Mouse (Mus musculus): ENCODE measurements around the gene Vps37b. TPM values are rescaled to one million over a fixed set of nuclear protein-coding genes. Genes with fewer than 3 reads are reported as not detected.

Vps37b gene
- polyA plus RNA-seq, 1 experiment, result 22.6 TPM

DNA sequence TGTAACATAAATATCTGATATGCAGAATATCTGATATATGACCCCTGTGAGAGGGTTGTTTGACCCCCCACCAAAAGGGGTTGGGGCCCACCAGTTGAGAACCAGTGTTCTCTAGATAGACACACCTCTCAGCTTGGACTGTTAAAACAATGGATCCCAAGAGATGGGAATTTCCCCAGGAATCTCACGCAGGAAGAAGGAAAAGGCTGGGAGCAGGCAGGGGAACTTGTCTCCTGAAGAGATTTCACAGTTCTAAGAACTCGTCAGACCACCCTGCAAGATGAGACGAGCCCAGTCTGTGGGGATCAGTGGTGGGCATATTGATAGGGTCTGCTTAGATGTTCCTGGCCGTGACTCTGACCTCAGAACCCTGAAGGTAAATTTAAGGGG is 52.1 kb downstream of the Vps37b start:
- Histone ChIP-seq H3K27me3 (replicated peaks; ENCODE audit: control insufficient read depth, insufficient read depth, low read length) (no peaks in the 10 kb centered on the region), H3K4me1 (ENCODE audit: control insufficient read depth, insufficient read depth, low read length) (peaks cover 30% of the 10 kb centered on the region), H3K36me3 (ENCODE audit: control insufficient read depth, insufficient read depth, low read length) (no peaks in the 10 kb centered on the region), H3K27ac (ENCODE audit: insufficient read depth, low read depth, low read length) (peak overlapping the region; percentile 26), H3K4me3 (ENCODE audit: insufficient read depth, low read depth, low read length) (no peak overlapping the region)
- 75% methylated on average over 4 of the region's 4 CpGs for WGBS
- TF ChIP-seq CTCF (conservative IDR thresholded peaks at IDR 0.05; ENCODE audit: insufficient read depth, insufficient read length, low read depth, low read length) (no peak), POLR2A (IDR thresholded peaks at IDR 0.05; ENCODE audit: low read depth, low read length) (no peak)
- no peak for DNase-seq

DNA sequence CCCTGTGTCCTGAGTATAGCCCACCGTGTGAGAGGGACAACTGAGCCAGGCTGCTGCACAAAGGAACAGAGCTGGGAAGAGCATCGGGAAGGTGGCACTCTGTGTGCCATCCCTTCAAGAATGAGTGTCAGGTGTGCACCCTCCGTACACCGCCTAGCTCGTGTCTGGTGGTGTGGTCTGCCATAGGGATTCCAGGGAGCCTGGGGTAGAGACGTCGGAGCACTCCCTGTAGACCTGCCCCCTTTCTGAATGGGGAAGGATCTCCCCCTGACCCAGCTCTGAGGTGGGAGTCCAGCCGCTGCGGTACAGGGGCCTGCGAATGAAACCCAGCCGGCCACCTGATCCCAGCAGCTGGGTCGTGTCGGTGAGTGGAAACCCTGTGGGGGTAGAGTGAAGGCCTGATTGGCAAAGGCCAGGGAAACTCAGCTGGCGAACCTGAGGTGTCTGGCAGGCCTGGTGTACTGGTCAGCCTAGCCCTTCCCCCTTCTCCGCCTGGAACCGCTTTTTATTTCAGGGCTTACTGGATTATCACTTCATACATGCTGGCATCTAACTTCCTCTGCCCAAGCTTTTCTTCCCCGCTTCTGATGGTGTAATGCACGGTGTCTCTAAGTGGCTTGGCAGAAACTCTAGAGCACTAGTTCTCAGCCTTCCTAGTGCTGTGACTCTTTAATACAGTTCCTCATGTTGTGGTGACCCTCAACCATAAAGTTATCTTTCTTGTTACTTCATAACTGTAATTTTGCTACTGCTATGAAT is 52.7 kb downstream of the Vps37b start:
- 69% methylated on average over 18 of the region's 18 CpGs for WGBS
- 0 out of 2 replicates have a peak overlapping the region, but pooled peaks have one; percentile 16 for H3K27ac ChIP-seq (ENCODE audit: insufficient read depth, low read depth, low read length)

DNA sequence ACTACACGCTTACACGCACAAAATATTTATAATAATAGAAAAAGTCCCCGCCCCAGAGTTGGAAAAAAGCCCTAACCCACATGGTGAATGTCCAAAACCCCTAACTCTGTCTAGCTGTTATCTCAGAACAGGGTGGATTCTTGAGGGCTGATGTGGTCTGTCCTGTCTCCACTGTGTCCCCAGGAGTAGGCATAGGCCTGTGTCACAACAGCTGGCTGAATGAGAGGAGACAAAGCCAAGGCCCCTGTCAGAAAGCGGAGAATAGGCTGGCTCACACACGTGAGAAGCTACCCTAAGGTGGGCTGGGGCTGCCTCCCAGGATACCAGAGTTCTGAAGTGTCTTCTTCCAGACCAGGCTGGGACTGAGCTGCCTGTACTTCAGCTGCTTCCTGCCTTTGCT is 53.9 kb downstream of the Vps37b start:
- TF ChIP-seq POLR2A (IDR thresholded peaks at IDR 0.05; ENCODE audit: low read depth, low read length) (no peak), CTCF (conservative IDR thresholded peaks at IDR 0.05; ENCODE audit: insufficient read depth, insufficient read length, low read depth, low read length) (no peak)
- 77% methylated on average over 5 of the region's 5 CpGs for WGBS
- Histone ChIP-seq H3K4me3 (ENCODE audit: insufficient read depth, low read depth, low read length) (no peak overlapping the region), H3K36me3 (ENCODE audit: control insufficient read depth, insufficient read depth, low read length) (no peaks in the 10 kb centered on the region), H3K4me1 (ENCODE audit: control insufficient read depth, insufficient read depth, low read length) (peaks cover 35% of the 10 kb centered on the region), H3K27ac (ENCODE audit: insufficient read depth, low read depth, low read length) (no peak overlapping the region), H3K27me3 (replicated peaks; ENCODE audit: control insufficient read depth, insufficient read depth, low read length) (no peaks in the 10 kb centered on the region)
- no peak for DNase-seq

More for the DNA sequence above, 52.7 kb downstream of the Vps37b start:
- H3K4me1 ChIP-seq (ENCODE audit: control insufficient read depth, insufficient read depth, low read length), result peaks cover 35% of the 10 kb centered on the region
- H3K4me3 ChIP-seq (ENCODE audit: insufficient read depth, low read depth, low read length), result no peak overlapping the region
- peak; percentile 31 for DNase-seq
- H3K27me3 ChIP-seq (replicated peaks; ENCODE audit: control insufficient read depth, insufficient read depth, low read length), result no peaks in the 10 kb centered on the region
- H3K36me3 ChIP-seq (ENCODE audit: control insufficient read depth, insufficient read depth, low read length), result no peaks in the 10 kb centered on the region
- TF ChIP-seq POLR2A (IDR thresholded peaks at IDR 0.05; ENCODE audit: low read depth, low read length) (no peak), CTCF (conservative IDR thresholded peaks at IDR 0.05; ENCODE audit: insufficient read depth, insufficient read length, low read depth, low read length) (no peak)

GRCm38 (mm10) chr5:123977231-123977630 is 54.8 kb downstream of the Vps37b start:
- peak; percentile 61 for DNase-seq
- peaks cover 35% of the 10 kb centered on the region for H3K4me1 ChIP-seq (ENCODE audit: control insufficient read depth, insufficient read depth, low read length)
- no peaks in the 10 kb centered on the region for H3K27me3 ChIP-seq (replicated peaks; ENCODE audit: control insufficient read depth, insufficient read depth, low read length)
- H3K4me3 ChIP-seq (ENCODE audit: insufficient read depth, low read depth, low read length), result no peak overlapping the region
- H3K36me3 ChIP-seq (ENCODE audit: control insufficient read depth, insufficient read depth, low read length), result no peaks in the 10 kb centered on the region
- 25% methylated on average over 3 of the region's 3 CpGs for WGBS
- peak overlapping the region; percentile 48; the same call in 1 of the 2 replicates for H3K27ac ChIP-seq (ENCODE audit: insufficient read depth, low read depth, low read length)
- no peak for TF ChIP-seq CTCF (conservative IDR thresholded peaks at IDR 0.05; ENCODE audit: insufficient read depth, insufficient read length, low read depth, low read length)
- TF ChIP-seq POLR2A (IDR thresholded peaks at IDR 0.05; ENCODE audit: low read depth, low read length), result no peak

- H3K36me3 ChIP-seq (ENCODE audit: control insufficient read depth, insufficient read depth, low read length), result no peaks in the 10 kb centered on the region
- H3K4me3 ChIP-seq (ENCODE audit: insufficient read depth, low read depth, low read length), result peak overlapping the region; percentile 9; the same call in 1 of the 2 replicates
- peak; percentile 91 for DNase-seq
- peaks cover 35% of the 10 kb centered on the region for H3K4me1 ChIP-seq (ENCODE audit: control insufficient read depth, insufficient read depth, low read length)
- H3K27ac ChIP-seq (ENCODE audit: insufficient read depth, low read depth, low read length), result peak overlapping the region; percentile 84
- WGBS, result 28% methylated on average over 6 of the region's 6 CpGs
- no peak for TF ChIP-seq POLR2A (IDR thresholded peaks at IDR 0.05; ENCODE audit: low read depth, low read length)
- TF ChIP-seq CTCF (conservative IDR thresholded peaks at IDR 0.05; ENCODE audit: insufficient read depth, insufficient read length, low read depth, low read length), result no peak
- H3K27me3 ChIP-seq (replicated peaks; ENCODE audit: control insufficient read depth, insufficient read depth, low read length), result no peaks in the 10 kb centered on the region
These were observed 56.3 kb downstream of the Vps37b start for GRCm38 (mm10) chr5:123975668-123976180.

DNA sequence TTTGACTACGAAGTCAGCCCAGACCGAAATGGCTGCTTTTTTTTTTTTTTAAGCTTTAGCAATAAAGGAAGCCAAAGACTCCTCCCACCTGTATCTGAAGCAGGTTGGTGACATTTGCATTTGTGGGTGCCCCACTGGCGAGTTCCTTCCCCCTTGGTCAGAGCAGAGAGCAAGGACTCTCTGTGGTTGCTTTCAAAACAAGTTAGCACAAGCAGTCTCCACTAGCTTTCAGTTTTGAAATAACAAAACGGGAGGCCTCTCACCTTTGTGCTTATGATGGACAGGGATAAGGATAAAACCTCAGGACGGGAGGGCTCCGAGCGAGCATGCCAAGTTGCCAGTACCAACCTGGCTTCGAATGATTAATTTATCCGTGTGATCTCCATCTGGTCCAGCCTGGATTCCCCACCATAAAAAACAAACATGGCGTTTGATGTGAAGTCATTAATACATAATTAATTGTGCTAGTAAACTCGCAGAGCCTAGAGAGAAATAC is 57.4 kb downstream of the Vps37b start:
- Histone ChIP-seq H3K4me3 (ENCODE audit: insufficient read depth, low read depth, low read length) (peak overlapping the region; percentile 37), H3K27ac (ENCODE audit: insufficient read depth, low read depth, low read length) (peak overlapping the region; percentile 83), H3K4me1 (ENCODE audit: control insufficient read depth, insufficient read depth, low read length) (peaks cover 31% of the 10 kb centered on the region), H3K27me3 (replicated peaks; ENCODE audit: control insufficient read depth, insufficient read depth, low read length) (no peaks in the 10 kb centered on the region), H3K36me3 (ENCODE audit: control insufficient read depth, insufficient read depth, low read length) (no peaks in the 10 kb centered on the region)
- DNase-seq, result peak; percentile 55
- WGBS, result 13% methylated on average over 11 of the region's 11 CpGs
- no peak for TF ChIP-seq POLR2A (IDR thresholded peaks at IDR 0.05; ENCODE audit: low read depth, low read length)
- no peak for TF ChIP-seq CTCF (conservative IDR thresholded peaks at IDR 0.05; ENCODE audit: insufficient read depth, insufficient read length, low read depth, low read length)

GRCm38 (mm10) chr5:123974179-123974485 is 57.9 kb downstream of the Vps37b start:
- peak overlapping the region; percentile 70 for H3K4me3 ChIP-seq (ENCODE audit: insufficient read depth, low read depth, low read length)
- DNase-seq, result no peak
- no peaks in the 10 kb centered on the region for H3K36me3 ChIP-seq (ENCODE audit: control insufficient read depth, insufficient read depth, low read length)
- TF ChIP-seq POLR2A (IDR thresholded peaks at IDR 0.05; ENCODE audit: low read depth, low read length), result no peak
- no peak for TF ChIP-seq CTCF (conservative IDR thresholded peaks at IDR 0.05; ENCODE audit: insufficient read depth, insufficient read length, low read depth, low read length)
- peaks cover 31% of the 10 kb centered on the region for H3K4me1 ChIP-seq (ENCODE audit: control insufficient read depth, insufficient read depth, low read length)
- peak overlapping the region; percentile 79 for H3K27ac ChIP-seq (ENCODE audit: insufficient read depth, low read depth, low read length)
- under 1% methylated on average over 14 of the region's 14 CpGs for WGBS
- no peaks in the 10 kb centered on the region for H3K27me3 ChIP-seq (replicated peaks; ENCODE audit: control insufficient read depth, insufficient read depth, low read length)

Measured in kidney, adult 2 months (tissue).